Mouse (Mus musculus): ENCODE results near the gene Wdr83.

DNA sequence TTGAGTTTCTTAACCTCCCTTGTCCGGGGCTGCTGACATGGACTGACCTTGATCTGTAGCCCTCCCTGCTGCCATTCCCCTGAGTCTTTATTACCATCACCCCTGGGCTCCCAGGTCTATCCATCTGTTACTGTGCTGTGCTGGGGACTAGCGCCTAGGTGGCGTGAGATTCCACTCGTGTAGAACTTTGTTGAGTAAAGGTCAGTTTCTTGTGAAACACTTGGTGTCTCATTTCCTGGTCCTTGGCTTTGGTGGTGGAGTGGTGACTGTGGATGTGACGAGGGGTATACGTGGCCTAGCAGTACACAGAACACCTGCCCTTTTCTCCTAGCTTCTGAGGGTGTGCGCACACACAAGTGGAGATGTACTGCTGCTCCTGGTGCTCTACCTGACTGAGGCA is 23.7 kb downstream of the Wdr83 start:
- TF ChIP-seq CTCF (IDR thresholded peaks at IDR 0.05; ENCODE audit: control insufficient read depth, insufficient read depth, insufficient replicate concordance, low read depth, low read length) (no peak), POLR2A (IDR thresholded peaks at IDR 0.05; ENCODE audit: control insufficient read depth, low read depth, low read length) (no peak)

All from testis, adult 2 months (tissue).